Mouse (Mus musculus) kidney, adult 2 months (tissue): ENCODE data around the gene Cmss1.

Experiments used
- CTCF ChIP-seq: fragments of 200-500 bp; conservative IDR thresholded peaks from 2 replicates; pipeline ENCODE4 v1.5.1; 2011; ENCODE audit warnings: low read depth, mild to moderate bottlenecking, control low read depth, low read length, moderate library complexity, mixed read lengths; ENCODE audit not compliant: insufficient read depth, insufficient read length
- POLR2A ChIP-seq: fragments of 200-500 bp; IDR thresholded peaks from one replicate; pipeline ENCODE4 v1.6.1; 2011; ENCODE audit warnings: low read depth, low read length, control low read depth

- TF ChIP-seq POLR2A (no peak), CTCF (no peak)
Measured at GRCm38 (mm10) chr16:57515636-57516035, 91.0 kb downstream of the Cmss1 start.
